Mouse (Mus musculus): ENCODE measurements around the gene Samd4b. TPM values are rescaled to one million over a fixed set of nuclear protein-coding genes. Genes with fewer than 3 reads are reported as not detected.
"Not testable (repeated sequence)": the region's sequence is repeated elsewhere in the genome, so short reads cannot be mapped to it uniquely, and the experiment has no call there.

Gene Samd4b
- polyA plus RNA-seq, 1 experiment from 2014 or later: 34.9 TPM

- no peaks in the 10 kb centered on the region for H3K36me3 ChIP-seq (ENCODE audit: control insufficient read depth, insufficient read depth, low read length)
- no peak overlapping the region for H3K27ac ChIP-seq (ENCODE audit: low read depth, low read length)
- H3K4me1 ChIP-seq (ENCODE audit: control insufficient read depth, insufficient read depth, low read length): peaks cover 16% of the 10 kb centered on the region
- H3K9ac ChIP-seq (ENCODE audit: low read depth, low read length): no peak overlapping the region
- 28% methylated on average over 14 of the region's 14 CpGs for WGBS
- ATAC-seq (ENCODE audit: low FRiP score, low TSS enrichment): peak; percentile 49
- H3K9me3 ChIP-seq (ENCODE audit: control insufficient read depth, low read length): no peaks in the 10 kb centered on the region
- no peak overlapping the region for H3K4me3 ChIP-seq (ENCODE audit: low read length)
- peaks cover 32% of the 10 kb centered on the region for H3K27me3 ChIP-seq (ENCODE audit: control insufficient read depth, insufficient read depth, low read length)
- no peak overlapping the region for H3K4me2 ChIP-seq (replicated peaks; ENCODE audit: low read depth, low read length)
Observed at GRCm38 (mm10) chr7:28545048-28545890, 52.7 kb downstream of the Samd4b start.

GRCm38 (mm10) chr7:28544051-28544601, 53.8 kb downstream of the Samd4b start:
- no peak overlapping the region; the same call in 1 of the 2 replicates for H3K9ac ChIP-seq (ENCODE audit: low read depth, low read length)
- H3K36me3 ChIP-seq (ENCODE audit: control insufficient read depth, insufficient read depth, low read length): no peaks in the 10 kb centered on the region
- H3K27ac ChIP-seq (ENCODE audit: low read depth, low read length): no peak overlapping the region
- peaks cover 16% of the 10 kb centered on the region for H3K4me1 ChIP-seq (ENCODE audit: control insufficient read depth, insufficient read depth, low read length)
- 3% methylated on average over 26 of the region's 27 CpGs for WGBS
- H3K4me3 ChIP-seq (ENCODE audit: low read length): peak overlapping the region; percentile 19; the same call in 1 of the 2 replicates
- H3K27me3 ChIP-seq (ENCODE audit: control insufficient read depth, insufficient read depth, low read length): peaks cover 32% of the 10 kb centered on the region
- ATAC-seq (ENCODE audit: low FRiP score, low TSS enrichment): peak; percentile 56
- H3K9me3 ChIP-seq (ENCODE audit: control insufficient read depth, low read length): no peaks in the 10 kb centered on the region
- H3K4me2 ChIP-seq (replicated peaks; ENCODE audit: low read depth, low read length): peak overlapping the region; percentile 45

- Histone ChIP-seq H3K4me3 (ENCODE audit: low read length) (no peak within 1 kb of the TSS), H3K9ac (ENCODE audit: low read depth, low read length) (no peak within 1 kb of the TSS), H3K4me1 (ENCODE audit: control insufficient read depth, insufficient read depth, low read length) (peaks cover 6% of the 10 kb centered on the region; the same call in 1 of the 2 replicates), H3K36me3 (ENCODE audit: control insufficient read depth, insufficient read depth, low read length) (no peaks in the 10 kb centered on the region), H3K9me3 (ENCODE audit: control insufficient read depth, low read length) (no peaks in the 10 kb centered on the region), H3K4me2 (replicated peaks; ENCODE audit: low read depth, low read length) (no peak within 1 kb of the TSS), H3K27ac (ENCODE audit: low read depth, low read length) (no peak within 1 kb of the TSS), H3K27me3 (ENCODE audit: control insufficient read depth, insufficient read depth, low read length) (peaks cover 13% of the 10 kb centered on the region)
- WGBS: 71% methylated on average over 4 of the region's 4 CpGs
- ATAC-seq (ENCODE audit: low FRiP score, low TSS enrichment): no peak
Observed at GRCm38 (mm10) chr7:28540526-28540925, 57.4 kb downstream of the Samd4b start, which contains the start of gene Sycn. TSS of gene Sycn (plus strand) at chr7:28540885.

- H3K36me3 ChIP-seq (ENCODE audit: control insufficient read depth, insufficient read depth, low read length); H3K27ac ChIP-seq (ENCODE audit: low read depth, low read length); H3K4me1 ChIP-seq (ENCODE audit: control insufficient read depth, insufficient read depth, low read length); H3K4me3 ChIP-seq (ENCODE audit: low read length); H3K4me2 ChIP-seq (replicated peaks; ENCODE audit: low read depth, low read length); ATAC-seq (ENCODE audit: low FRiP score, low TSS enrichment); H3K9me3 ChIP-seq (ENCODE audit: control insufficient read depth, low read length); H3K9ac ChIP-seq (ENCODE audit: low read depth, low read length); H3K27me3 ChIP-seq (ENCODE audit: control insufficient read depth, insufficient read depth, low read length): not testable (repeated sequence)
- WGBS: 91% methylated on average over 6 of the region's 6 CpGs
Observed at GRCm38 (mm10) chr7:28538886-28539285, 59.1 kb downstream of the Samd4b start.

- H3K9ac ChIP-seq (ENCODE audit: low read depth, low read length): no peak overlapping the region
- no peaks in the 10 kb centered on the region for H3K36me3 ChIP-seq (ENCODE audit: control insufficient read depth, insufficient read depth, low read length)
- no peak for ATAC-seq (ENCODE audit: low FRiP score, low TSS enrichment)
- H3K4me3 ChIP-seq (ENCODE audit: low read length): no peak overlapping the region
- H3K27ac ChIP-seq (ENCODE audit: low read depth, low read length): no peak overlapping the region
- no peaks in the 10 kb centered on the region for H3K27me3 ChIP-seq (ENCODE audit: control insufficient read depth, insufficient read depth, low read length)
- H3K9me3 ChIP-seq (ENCODE audit: control insufficient read depth, low read length): no peaks in the 10 kb centered on the region
- WGBS: 45% methylated on average over 8 of the region's 8 CpGs
- no peak overlapping the region for H3K4me2 ChIP-seq (replicated peaks; ENCODE audit: low read depth, low read length)
- no peaks in the 10 kb centered on the region for H3K4me1 ChIP-seq (ENCODE audit: control insufficient read depth, insufficient read depth, low read length)
Observed at GRCm38 (mm10) chr7:28532005-28532404, 65.9 kb downstream of the Samd4b start.

- peak; percentile 77 for ATAC-seq (ENCODE audit: low FRiP score, low TSS enrichment)
- H3K36me3 ChIP-seq (ENCODE audit: control insufficient read depth, insufficient read depth, low read length): no peaks in the 10 kb centered on the region
- H3K4me2 ChIP-seq (replicated peaks; ENCODE audit: low read depth, low read length): no peak overlapping the region
- WGBS: 6% methylated on average over 19 of the region's 19 CpGs
- H3K9me3 ChIP-seq (ENCODE audit: control insufficient read depth, low read length): no peaks in the 10 kb centered on the region
- H3K9ac ChIP-seq (ENCODE audit: low read depth, low read length): no peak overlapping the region
- no peaks in the 10 kb centered on the region for H3K27me3 ChIP-seq (ENCODE audit: control insufficient read depth, insufficient read depth, low read length)
- no peak overlapping the region for H3K27ac ChIP-seq (ENCODE audit: low read depth, low read length)
- no peaks in the 10 kb centered on the region for H3K4me1 ChIP-seq (ENCODE audit: control insufficient read depth, insufficient read depth, low read length)
- no peak overlapping the region for H3K4me3 ChIP-seq (ENCODE audit: low read length)
Observed at GRCm38 (mm10) chr7:28527922-28528719, 69.8 kb downstream of the Samd4b start.

GRCm38 (mm10) chr7:28522536-28522935, 75.4 kb downstream of the Samd4b start, which contains the start of gene Ifnl3:
TSS of gene Ifnl3 (plus strand) at chr7:28522836.
- ATAC-seq (ENCODE audit: low FRiP score, low TSS enrichment); H3K9ac ChIP-seq (ENCODE audit: low read depth, low read length): not testable (repeated sequence)
- WGBS: 73% methylated on average over 5 of the region's 6 CpGs

GRCm38 (mm10) chr7:28511441-28511840, 86.5 kb downstream of the Samd4b start:
- Histone ChIP-seq H3K9me3 (ENCODE audit: control insufficient read depth, low read length) (no peaks in the 10 kb centered on the region), H3K27ac (ENCODE audit: low read depth, low read length) (no peak overlapping the region), H3K36me3 (ENCODE audit: control insufficient read depth, insufficient read depth, low read length) (no peaks in the 10 kb centered on the region), H3K9ac (ENCODE audit: low read depth, low read length) (no peak overlapping the region), H3K27me3 (ENCODE audit: control insufficient read depth, insufficient read depth, low read length) (no peaks in the 10 kb centered on the region), H3K4me3 (ENCODE audit: low read length) (no peak overlapping the region), H3K4me1 (ENCODE audit: control insufficient read depth, insufficient read depth, low read length) (no peaks in the 10 kb centered on the region), H3K4me2 (replicated peaks; ENCODE audit: low read depth, low read length) (no peak overlapping the region)
- no peak for ATAC-seq (ENCODE audit: low FRiP score, low TSS enrichment)
- 76% methylated on average over 8 of the region's 8 CpGs for whole genome bisulfite sequencing

More at GRCm38 (mm10) chr7:28522536-28522935, 75.4 kb downstream of the Samd4b start, which contains the start of gene Ifnl3:
- not testable (repeated sequence) for H3K9me3 ChIP-seq (ENCODE audit: control insufficient read depth, low read length); H3K4me3 ChIP-seq (ENCODE audit: low read length); H3K27me3 ChIP-seq (ENCODE audit: control insufficient read depth, insufficient read depth, low read length); H3K4me2 ChIP-seq (replicated peaks; ENCODE audit: low read depth, low read length); H3K36me3 ChIP-seq (ENCODE audit: control insufficient read depth, insufficient read depth, low read length); H3K27ac ChIP-seq (ENCODE audit: low read depth, low read length); H3K4me1 ChIP-seq (ENCODE audit: control insufficient read depth, insufficient read depth, low read length)
